Mouse (Mus musculus): ENCODE measurements at regions not wholly inside any gene's neighbourhood (a gene's known extent, or its start where the extent isn't known, plus 50 kb on each side); places are given as distances from the start of the nearest gene placed in this dataset.
A peak's percentile ranks its signal among the peaks of the same experiment; 100 is the strongest.

DNA sequence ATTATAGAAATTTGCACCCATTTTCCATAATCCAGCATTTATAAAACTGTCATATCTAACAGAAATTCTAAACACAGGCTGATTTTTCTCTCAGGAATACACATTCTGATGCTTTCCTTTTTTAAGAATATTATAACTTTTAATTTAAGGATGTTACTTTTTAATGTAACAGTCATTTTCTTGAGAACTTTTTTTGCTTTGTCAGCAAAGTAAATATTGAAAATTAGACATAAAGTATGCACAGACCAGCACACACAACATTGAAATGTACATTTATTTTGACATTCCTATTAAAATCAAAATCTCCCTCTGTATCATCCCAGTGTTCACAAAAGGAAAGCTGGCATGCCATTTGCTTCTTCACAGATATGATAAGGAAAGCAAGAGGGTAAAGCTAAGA lies 337.0 kb downstream of the Foxa2 start:
- ATAC-seq (replicated peaks; ENCODE audit: poor library complexity, severe bottlenecking), result no peak

DNA sequence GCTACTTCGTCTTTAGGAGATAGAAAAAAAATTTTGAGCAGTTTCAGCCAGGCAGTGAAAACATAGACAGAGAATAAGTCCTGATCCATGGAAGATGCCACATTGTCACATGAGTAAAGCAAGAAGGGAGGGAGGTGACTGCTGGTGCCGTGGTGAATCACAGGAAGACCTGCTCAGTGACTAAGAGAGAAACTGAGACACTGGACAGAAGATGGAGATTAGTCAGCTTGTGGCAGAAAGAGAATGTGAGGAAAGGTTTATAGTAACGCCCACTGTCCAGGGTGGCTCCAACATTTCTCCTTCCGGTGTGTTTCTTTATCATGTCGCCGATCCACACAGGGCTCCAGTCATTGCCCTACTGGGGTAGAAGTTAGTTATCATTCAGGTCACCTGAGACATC lies 339.6 kb downstream of the Foxa2 start:
- no peak for ATAC-seq (replicated peaks; ENCODE audit: poor library complexity, severe bottlenecking)

DNA sequence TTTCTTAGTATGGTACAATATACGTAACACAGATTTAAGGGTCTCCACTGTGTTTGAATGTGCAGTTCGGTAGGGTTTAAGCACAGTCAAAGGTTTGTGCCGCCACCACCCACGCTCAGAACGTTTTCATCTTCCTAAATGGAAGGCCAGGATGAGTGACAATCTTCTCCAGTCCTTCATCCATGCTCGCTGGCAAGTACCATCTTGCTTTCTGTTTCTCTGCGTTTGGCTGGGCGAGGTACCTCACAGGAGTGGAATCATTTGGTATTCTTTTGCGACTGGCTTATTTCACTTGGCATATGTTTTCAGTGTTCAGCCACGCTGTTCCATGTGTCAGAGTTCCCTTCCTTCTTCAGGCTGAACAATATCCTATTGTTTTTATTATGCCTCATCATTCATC lies 342.3 kb downstream of the Pax1 start:
- ATAC-seq (replicated peaks; ENCODE audit: poor library complexity, severe bottlenecking), result no peak

DNA sequence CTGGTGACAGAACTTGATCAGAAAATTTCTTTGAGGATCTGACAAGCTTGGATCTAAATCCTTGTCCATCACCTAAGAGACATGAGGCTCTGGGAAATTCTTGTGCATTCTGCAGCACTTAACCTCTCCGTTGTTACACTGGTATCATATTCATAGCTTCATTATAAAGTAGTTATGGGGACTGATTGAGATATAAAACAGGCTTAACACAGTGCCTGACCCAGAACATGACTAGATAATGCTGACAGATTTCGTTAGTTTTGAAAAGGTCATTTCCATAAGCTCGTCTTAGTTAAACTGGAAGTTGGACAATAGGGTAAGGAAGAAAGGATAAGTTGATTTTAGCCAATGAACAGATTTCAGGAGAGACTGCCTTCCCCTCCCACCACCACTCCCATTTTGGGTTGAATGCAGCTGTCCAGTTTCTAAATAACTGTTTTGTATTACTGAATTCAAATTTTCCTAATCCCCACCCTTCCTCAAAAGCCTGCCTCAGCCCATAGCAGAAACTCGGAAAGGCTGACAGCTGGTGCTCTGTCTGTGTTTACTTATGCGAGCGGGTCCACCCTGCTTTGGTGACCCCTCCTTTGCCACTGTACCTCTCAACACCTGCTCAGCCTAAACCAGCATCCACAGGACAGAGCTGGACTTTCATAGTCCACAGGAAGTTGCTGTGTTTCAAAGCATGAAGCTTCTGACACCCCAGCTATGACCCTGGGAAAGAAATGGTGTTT lies 340.8 kb downstream of the Pax1 start:
- ATAC-seq (replicated peaks; ENCODE audit: poor library complexity, severe bottlenecking), result no peak

DNA sequence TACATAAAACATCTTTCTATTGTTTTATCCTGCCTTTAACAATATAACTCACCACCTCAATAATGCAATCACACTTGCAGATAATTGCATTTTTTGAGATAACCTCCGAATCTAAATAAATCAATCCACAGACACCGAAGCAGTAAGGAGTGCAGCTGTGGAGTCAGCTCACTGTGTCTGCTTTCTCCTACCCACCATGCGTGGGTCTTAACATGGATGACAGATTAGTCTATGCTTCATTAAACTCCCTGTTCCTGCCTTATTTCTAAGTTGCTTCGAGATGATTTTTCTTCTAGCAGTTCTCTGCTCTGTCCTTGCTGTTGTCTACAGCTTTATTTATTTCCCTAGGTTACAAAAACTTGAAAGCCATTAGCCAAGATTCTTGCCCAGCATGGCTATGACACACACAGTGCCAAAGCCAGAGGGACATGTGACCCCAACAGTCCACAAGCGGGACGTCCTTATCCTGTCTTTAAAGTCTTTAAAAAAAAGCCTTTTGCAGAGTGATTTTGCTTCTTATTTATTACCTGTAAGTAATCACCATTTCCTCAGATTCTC lies 337.9 kb downstream of the Pax1 start:
- no peak for ATAC-seq (replicated peaks; ENCODE audit: poor library complexity, severe bottlenecking)

DNA sequence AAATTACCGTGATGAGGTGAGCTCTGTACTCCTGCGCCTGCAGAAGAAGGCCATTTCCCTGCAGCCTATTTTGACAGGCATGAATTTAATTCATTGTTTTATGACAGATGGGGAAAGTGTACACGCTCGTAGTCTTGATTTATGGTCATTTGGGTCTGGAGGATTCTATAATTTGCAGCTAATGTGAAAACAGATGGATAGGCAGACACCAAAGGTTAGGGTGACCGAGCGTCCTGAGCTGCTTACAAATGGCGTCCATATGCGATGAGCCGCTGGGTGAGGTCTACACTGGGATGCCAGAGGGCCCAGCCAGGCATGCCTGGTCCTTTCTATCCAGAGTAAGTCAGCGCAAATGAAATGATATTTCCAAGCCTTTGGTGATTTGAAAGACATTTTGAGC lies 330.2 kb downstream of the Pax1 start:
- ATAC-seq (replicated peaks; ENCODE audit: poor library complexity, severe bottlenecking), result no peak

DNA sequence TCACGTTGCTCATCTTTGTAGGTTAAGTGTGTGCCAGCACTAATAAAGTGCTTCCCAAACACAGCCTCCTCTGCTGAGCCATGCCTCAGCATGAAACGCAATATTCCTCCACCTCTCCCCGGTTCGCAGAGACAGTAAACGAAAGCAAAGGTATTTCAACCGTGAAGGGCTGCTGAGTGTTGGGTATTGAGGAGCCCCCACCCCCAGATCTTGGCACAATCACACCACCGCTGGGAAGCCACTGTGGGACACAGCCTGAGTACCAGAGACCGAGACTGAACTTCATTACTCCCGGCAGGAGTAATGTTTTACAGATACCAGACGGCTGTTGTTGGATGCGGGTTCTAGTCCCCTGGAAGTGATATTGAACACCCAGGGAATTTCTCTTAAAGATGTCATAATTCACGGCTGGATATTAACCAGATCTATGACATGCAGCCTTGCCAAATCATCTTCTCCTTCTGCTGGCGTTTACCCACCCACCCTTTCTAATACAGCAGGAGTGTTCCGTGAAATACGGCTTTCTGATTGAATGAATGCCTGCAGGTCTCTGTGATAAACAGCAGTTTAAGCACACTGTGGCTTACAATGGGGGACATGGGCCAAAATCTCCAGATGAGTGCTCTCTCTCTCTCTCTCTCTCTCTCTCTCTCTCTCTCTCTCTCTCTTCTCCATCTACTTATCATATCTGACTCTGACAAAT lies 328.9 kb downstream of the Pax1 start:
- ATAC-seq (replicated peaks; ENCODE audit: poor library complexity, severe bottlenecking), result no peak

DNA sequence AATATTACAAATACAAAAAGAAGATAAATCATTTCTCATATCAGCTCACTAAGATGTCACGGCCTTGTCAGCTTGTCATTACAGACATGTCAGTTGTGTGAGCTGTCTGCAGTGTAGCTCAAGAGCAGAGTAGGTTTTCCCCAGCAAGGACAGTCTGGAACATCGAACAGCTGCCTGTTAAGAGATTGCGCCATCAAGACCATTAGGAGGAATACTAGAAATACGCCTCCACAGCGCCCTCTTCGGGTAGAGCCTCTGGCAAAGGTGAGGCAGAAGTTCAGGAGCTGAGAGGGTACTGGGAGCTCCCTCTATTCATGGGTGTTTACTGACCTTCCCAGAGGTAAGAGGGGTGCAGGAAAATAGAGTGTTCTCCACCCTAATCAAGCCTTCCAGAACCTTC lies 327.0 kb downstream of the Pax1 start:
- peak; percentile 65 for ATAC-seq (replicated peaks; ENCODE audit: poor library complexity, severe bottlenecking)

DNA sequence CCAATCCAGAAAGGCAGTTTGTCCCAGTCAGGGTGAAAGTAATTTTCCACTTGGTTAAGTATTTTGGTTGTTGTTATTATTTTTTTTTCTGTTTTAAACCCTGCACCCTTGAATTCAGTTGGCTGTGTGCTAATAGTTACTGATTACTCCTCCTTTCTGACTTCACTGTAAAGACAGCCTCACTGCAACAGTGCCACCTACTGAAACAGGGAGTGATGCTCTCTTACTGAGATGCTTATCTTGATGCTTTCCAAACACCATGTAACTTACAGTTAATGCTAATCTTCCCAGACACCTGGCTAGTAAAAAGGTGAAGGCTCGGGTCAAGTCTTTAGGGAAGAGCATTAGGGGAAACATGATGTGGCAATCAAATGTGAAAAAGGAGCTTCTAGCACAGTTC lies 294.9 kb downstream of the Pax1 start:
- no peak for ATAC-seq (replicated peaks; ENCODE audit: poor library complexity, severe bottlenecking)

DNA sequence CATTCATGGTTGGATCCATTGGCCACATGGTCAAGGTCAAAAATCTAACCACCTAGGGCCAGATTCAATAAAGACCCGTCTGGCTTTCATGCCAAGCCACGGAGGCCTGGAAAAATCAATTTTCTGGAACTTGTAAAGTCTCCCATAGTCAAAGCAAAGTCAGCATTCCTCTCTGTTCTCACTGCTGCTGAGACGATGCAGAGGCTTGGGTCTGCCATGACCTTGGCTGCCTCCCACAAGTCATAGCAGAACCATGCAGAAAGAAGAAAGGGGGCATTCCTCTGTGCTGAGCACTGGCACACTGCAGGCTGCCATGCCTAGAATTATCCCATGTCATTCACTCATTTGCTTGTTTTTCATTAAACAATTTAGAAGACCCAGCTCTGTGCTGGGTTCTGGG lies 288.5 kb downstream of the Pax1 start:
- no peak for ATAC-seq (replicated peaks; ENCODE audit: poor library complexity, severe bottlenecking)

DNA sequence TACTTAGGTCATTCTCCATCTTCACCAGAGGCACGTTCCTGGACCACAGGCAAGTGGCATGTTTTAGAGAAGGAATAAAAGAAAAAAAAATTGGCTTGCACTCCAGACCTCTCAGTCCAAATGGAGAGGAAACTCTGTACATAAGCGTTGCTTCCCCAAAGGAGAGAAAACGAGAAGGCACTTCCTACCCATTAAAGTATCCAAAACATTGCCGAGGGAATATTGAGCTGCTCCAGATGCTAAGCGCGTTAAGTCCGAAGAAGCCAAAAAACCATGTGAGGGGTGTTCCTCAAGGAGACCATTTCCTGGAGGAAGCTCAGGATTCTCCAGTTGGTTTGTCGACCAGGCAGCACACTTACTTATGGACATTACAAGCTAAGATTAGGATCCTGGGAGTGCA lies 286.2 kb downstream of the Pax1 start:
- no peak for ATAC-seq (replicated peaks; ENCODE audit: poor library complexity, severe bottlenecking)

DNA sequence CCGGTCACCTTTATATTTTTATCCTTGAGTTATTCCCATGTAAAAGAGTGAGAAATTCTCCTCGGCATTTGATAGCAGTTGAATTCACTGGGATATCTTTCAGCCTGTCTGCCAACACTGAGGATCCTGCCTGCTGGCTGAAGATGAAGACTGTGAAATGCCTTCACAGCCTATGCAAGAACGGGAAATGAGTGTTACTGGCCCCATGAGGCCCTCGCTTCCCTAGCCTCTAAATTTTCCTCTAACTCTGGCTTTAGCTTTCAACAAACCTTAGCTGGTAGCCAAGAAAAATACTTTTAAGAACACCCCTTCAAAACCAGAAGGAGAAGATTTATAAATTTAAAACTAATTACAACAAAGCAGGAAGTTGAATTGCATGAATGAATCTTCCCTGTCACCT lies 285.8 kb downstream of the Pax1 start:
- no peak for ATAC-seq (replicated peaks; ENCODE audit: poor library complexity, severe bottlenecking)

DNA sequence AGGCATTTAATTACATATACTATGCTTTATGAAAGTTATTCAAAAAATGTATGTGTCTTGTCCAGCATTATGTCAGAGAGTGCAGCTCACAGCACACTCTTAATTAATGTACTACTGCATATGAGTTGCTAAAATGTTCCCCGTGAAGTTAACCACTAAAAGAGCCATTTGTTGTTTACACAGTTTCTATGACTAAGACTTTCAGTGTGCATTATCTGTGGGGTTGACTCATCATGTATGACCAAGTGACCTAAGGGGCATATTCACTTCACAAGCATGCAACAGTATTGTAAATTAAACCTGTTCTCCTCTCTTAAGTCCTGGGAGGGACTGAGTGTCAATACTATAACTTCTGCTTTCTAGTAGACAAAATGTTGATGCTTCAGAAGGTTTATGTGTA lies 276.2 kb downstream of the Pax1 start:
- ATAC-seq (replicated peaks; ENCODE audit: poor library complexity, severe bottlenecking), result no peak

DNA sequence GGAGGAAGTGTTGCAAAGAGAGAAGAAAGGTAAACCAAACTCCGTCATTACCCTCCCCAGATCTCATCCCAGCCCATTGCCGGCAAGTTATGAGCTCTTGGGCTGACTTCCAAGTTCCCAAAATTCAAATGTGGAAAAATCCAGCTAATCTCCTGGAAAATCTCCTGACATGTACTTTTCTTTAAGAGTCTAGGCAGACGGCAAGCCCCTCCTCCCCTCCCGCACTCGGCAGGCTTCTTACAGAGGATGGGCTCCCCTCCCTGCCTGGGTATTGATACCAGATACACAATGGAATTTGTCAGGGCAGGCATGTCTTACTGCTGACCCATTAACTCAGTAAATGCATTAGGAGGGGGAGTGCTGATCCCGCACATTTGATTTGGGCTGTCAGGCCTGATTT lies 271.0 kb downstream of the Pax1 start:
- no peak for ATAC-seq (replicated peaks; ENCODE audit: poor library complexity, severe bottlenecking)

DNA sequence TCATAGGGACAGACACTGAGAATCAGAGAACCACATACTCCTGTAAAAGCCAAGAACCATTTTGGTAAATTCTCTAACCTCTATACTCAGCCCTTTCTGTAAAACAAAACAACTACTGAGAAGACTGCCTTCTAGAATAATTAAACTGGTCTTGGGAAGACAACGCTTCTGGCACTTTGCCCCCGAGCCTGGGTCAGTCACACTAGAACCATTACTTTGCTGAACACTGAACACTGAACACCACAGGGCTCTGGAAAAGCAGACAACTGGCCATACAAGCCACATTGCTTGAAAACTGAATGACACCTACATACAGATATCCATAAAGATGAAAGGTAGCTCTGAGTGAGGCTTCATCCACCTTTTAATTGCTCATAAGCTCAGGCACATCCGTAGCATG lies 268.0 kb downstream of the Pax1 start:
- ATAC-seq (replicated peaks; ENCODE audit: poor library complexity, severe bottlenecking), result no peak

DNA sequence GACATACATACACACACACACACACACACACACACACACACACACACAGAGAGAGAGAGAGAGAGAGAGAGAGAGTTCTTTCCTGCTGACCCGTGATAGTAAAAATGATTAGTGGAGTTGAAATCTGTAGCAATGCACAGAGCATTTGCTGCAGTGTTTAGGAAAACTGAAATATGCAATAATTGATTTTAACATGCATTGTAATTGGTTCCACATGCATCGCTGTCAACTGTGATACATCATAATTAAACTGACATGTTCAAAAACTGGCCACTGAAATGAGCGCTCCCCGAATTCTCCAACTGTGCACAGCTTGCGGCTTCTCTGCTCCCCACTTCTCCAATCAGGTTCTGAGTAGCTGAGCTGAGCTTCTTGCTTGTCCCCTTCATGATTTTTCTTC lies 265.4 kb downstream of the Pax1 start:
- no peak for ATAC-seq (replicated peaks; ENCODE audit: poor library complexity, severe bottlenecking)

DNA sequence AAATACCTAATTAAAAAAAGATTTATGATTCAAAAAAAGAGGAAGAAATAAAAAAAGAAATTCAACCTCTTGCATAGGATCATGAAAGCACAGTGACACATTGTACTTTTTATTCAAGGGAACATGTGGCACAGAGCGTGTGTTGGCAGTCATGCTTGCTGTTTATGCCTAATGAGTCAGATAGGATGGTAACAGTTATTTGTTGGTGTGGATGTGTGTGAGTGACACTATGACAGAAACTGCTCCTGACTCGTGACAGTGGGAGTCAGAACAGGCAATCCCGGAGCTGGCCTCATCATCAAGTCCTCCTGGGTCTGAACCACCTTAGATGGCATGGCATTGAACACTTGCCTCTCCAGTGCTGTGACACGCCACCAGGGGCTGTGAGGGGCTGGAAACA lies 261.4 kb downstream of the Pax1 start:
- no peak for ATAC-seq (replicated peaks; ENCODE audit: poor library complexity, severe bottlenecking)

DNA sequence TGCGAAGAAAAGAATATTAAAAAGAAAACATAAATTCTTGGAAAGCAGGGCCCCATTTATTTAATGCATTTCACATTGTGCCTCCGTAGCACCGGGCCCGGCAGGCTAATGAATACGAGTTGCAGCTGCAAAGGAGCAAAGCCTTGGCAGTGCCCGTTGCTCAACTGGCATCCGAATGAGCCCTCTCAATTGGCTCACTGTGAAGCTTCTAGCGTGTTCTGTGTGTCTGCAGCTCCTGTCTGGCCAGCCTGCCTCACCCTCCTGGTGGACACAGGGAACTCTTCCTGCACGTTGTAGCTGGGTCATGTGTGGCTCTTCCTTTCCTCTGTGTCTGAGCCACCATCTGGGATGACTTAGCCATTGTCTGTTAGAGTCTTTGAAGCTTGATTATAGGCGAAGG lies 256.1 kb downstream of the Pax1 start:
- ATAC-seq (replicated peaks; ENCODE audit: poor library complexity, severe bottlenecking), result no peak

DNA sequence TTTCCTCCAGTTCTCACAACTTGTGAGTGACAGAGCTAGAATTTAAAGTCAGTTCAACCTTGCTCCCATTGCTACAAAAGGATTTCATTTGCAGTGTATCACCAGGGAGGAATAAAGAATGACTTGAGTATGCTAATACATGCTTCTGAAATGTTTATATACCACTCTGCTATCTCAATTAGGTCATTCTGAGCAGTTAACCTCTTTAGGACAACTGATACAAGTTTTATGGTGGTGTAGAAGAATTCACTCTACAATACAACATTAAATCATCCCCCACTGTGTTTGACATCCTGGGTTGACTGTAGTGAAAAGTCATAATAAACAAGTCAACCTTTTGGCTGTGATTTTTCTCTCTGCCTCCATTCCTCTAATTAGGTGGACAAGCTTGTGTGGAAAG lies 248.6 kb downstream of the Pax1 start:
- no peak for ATAC-seq (replicated peaks; ENCODE audit: poor library complexity, severe bottlenecking)

DNA sequence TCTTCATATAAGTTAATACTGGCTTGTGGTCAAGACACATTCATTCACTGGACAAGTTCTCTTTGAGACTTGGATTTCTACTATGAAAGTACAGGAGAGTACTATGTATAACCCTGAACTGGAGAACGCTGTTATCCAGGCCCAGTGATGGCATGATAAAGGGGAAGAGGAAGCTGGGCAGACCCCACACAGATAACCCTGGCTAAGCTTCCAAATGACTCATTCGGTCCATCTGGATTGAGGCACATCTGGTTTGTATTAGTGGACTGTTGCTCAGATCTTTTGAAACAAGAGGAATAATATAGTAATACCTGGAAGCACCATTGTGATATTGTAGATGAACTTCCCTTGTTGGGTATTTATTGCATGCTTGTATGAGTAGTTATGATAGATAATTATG lies 239.9 kb downstream of the Pax1 start:
- ATAC-seq (replicated peaks; ENCODE audit: poor library complexity, severe bottlenecking), result no peak

DNA sequence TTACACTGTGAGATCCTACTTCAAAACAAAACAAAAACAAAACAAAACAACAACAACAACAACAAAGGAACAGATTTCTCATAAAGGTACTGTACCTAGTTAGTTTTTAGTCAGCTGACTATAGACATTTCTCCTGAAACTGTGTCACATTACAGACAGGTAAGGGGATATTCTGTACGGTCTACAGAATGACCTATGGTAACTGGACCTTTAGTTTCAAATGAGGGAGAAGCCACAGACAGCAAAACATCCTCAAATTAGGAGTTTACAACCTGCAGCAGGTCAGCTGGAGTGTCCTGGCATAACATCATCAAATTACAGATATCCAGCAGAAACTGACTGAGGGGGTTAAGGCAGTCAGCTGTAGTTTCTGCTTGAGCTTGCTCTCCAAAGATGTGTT lies 210.7 kb downstream of the Pax1 start:
- ATAC-seq (replicated peaks; ENCODE audit: poor library complexity, severe bottlenecking), result no peak

DNA sequence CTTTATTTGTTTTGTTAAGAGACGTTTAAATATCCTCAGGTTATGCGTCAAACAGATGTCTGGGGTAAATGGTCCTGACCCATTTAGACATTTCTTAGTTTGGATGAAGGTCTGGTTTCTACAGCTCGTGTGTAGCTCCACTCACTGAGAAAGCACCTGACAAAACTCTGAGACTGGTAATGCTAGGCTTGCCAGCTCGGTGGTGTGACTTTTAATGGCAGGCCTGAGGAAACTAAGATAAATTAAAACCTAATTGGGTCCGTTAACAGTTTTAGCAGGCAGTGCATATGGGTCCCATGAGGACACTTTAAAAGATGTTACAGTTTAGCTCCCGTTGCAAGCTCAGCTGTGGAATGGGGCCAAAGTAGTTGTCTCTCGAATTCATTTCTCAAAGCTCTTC lies 199.5 kb downstream of the Pax1 start:
- ATAC-seq (replicated peaks; ENCODE audit: poor library complexity, severe bottlenecking), result no peak

Measured in granulocyte monocyte progenitor cell, adult 5-6 weeks (primary cell).